Mouse (Mus musculus) lung, postnatal 0 days (tissue): ENCODE results near the gene Kiss1.

Experiments
- CTCF ChIP-seq: IDR thresholded peaks from 2 replicates; pipeline ENCODE4 v1.5.1; 2016; ENCODE audit warnings: antibody characterized with exemption, mild to moderate bottlenecking
- EP300 ChIP-seq: IDR thresholded peaks from 2 replicates; pipeline ENCODE4 v1.6.1; 2016; ENCODE audit warnings: antibody characterized with exemption, mild to moderate bottlenecking, control low read depth

DNA sequence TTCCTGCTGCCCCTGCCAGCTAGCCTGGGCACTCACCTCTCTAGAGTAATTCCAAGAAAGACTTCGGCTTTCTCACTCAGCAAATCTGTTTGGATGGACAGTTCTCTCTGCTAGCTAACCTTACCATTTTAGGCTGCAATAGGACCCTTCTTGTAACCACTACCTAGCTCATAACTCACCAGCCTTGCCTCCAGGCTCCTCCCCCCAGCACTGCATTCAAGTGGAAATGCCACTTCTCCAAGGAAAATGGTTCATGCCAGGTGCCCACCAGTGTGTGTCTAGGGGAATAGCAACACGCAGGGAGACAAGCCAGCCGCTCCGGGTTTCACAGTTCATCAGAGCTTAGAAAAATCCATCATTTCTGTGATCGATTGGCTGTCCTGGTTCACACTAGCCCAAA lies 55.9 kb downstream of the Kiss1 start:
- no peak for TF ChIP-seq CTCF
- no peak for TF ChIP-seq EP300
